Mouse (Mus musculus): ENCODE measurements around the gene Treml2.

DNA sequence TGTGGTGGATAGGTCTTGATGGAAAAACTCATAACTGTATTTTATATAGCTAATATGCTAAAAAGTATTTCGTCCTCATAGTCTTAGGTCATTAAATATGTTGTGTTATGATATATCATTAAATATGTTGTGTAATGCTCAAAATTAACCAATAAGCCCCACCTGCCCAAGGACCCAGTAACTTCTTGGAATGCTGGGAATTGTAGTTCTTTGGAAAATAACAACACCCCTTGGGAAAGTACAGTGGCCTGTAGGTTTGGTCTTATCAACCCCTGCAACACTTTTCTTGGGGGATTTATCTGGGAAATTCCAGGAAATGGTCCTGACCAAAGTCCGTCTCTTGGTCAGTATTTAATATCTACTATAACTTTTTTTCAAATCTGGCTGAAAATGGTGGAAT is 43.8 kb downstream of the Treml2 start:
- no peak for TF ChIP-seq CTCF (IDR thresholded peaks at IDR 0.05; ENCODE audit: low read depth, low read length)
- TF ChIP-seq POLR2A (IDR thresholded peaks at IDR 0.05; ENCODE audit: borderline replicate concordance, low read depth, low read length), result no peak
